Mouse (Mus musculus) hindbrain, embryonic 13.5 days (tissue): ENCODE measurements around the gene Epb41l4b. TPM values are rescaled to one million over a fixed set of nuclear protein-coding genes. Genes with fewer than 3 reads are reported as not detected.

ENCODE experiments used
- ATAC-seq: fragments of 200-750 bp; cut with Nextera tagmentation; 2 replicates; pipeline ENCODE4 v1.8.0; 2017; ENCODE audit warnings: moderate TSS enrichment; ENCODE audit not compliant: low FRiP score
- H3K27ac ChIP-seq: fragments of 300-500 bp; sonication (generic); 2 replicates; pipeline ENCODE4 v1.5.1; 2015; ENCODE audit warnings: inconsistent platforms, mild to moderate bottlenecking, moderate library complexity
- H3K27me3 ChIP-seq: fragments of 300-500 bp; sonication (generic); 2 replicates; pipeline ENCODE4 v1.6.1; 2015; ENCODE audit warnings: mild to moderate bottlenecking, inconsistent platforms
- H3K36me3 ChIP-seq: fragments of 300-500 bp; sonication (generic); 2 replicates; pipeline ENCODE4 v1.6.1; 2015; ENCODE audit warnings: mild to moderate bottlenecking, inconsistent platforms
- H3K4me1 ChIP-seq: fragments of 300-500 bp; sonication (generic); replicated peaks from 2 replicates; pipeline ENCODE4 v1.6.1; 2015; ENCODE audit warnings: inconsistent platforms
- H3K4me2 ChIP-seq: fragments of 300-500 bp; sonication (generic); 2 replicates; pipeline ENCODE4 v1.6.1; 2015; ENCODE audit warnings: inconsistent platforms, mild to moderate bottlenecking, moderate library complexity
- H3K4me3 ChIP-seq: fragments of 300-500 bp; sonication (generic); 2 replicates; pipeline ENCODE4 v1.5.1; 2015; ENCODE audit warnings: mild to moderate bottlenecking, inconsistent platforms
- H3K9ac ChIP-seq: fragments of 300-500 bp; sonication (generic); 2 replicates; pipeline ENCODE4 v1.6.1; 2015; ENCODE audit warnings: mild to moderate bottlenecking, inconsistent platforms
- H3K9me3 ChIP-seq: fragments of 300-500 bp; sonication (generic); 2 replicates; pipeline ENCODE4 v1.6.1; 2016; ENCODE audit warnings: inconsistent platforms
- WGBS: fragments of 180-500 bp; shearing (Covaris S2); methylation state at CpG from one replicate; pipeline ENCODE4 v1.1.7; 2015; 5-methylcytosine and 5-hydroxymethylcytosine counted together
- polyA plus RNA-seq: library from polyadenylated mRNA; unstranded; fragments of >200 nt; fragmentation: Nextera tagmentation; extraction: Ambion mirVana; gene quantifications from 2 replicates; pipeline ENCODE4 v1.2.1, GENCODE M21; 2015

Epb41l4b gene
- polyA plus RNA-seq, 1 experiment from 2014 or later, result 1.7 TPM

- H3K4me1 ChIP-seq, result peaks cover 41% of the 10 kb centered on the region
- no peaks in the 10 kb centered on the region for H3K9me3 ChIP-seq
- H3K4me3 ChIP-seq, result peak overlapping the region; percentile 68
- WGBS, result under 1% methylated on average over 42 of the region's 43 CpGs
- peak overlapping the region; percentile 84 for H3K9ac ChIP-seq
- peaks cover 64% of the 10 kb centered on the region for H3K27me3 ChIP-seq
- ATAC-seq, result peak; percentile 57
- no peaks in the 10 kb centered on the region for H3K36me3 ChIP-seq
- peak overlapping the region; percentile 44; the same call in 1 of the 2 replicates for H3K27ac ChIP-seq
- H3K4me2 ChIP-seq, result peak overlapping the region; percentile 79
Measured at GRCm38 (mm10) chr4:57142374-57143025, 737 bp downstream of the Epb41l4b start.

GRCm38 (mm10) chr4:57141908-57142361 is 1.3 kb downstream of the Epb41l4b start:
- peak; percentile 30; the same call in 1 of the 2 replicates for ATAC-seq

GRCm38 (mm10) chr4:57140992-57141717 is 2.1 kb downstream of the Epb41l4b start:
- WGBS, result 20% methylated on average over 15 of the region's 15 CpGs
- no peak overlapping the region for H3K27ac ChIP-seq
- H3K27me3 ChIP-seq, result peaks cover 60% of the 10 kb centered on the region
- H3K4me2 ChIP-seq, result peak overlapping the region; percentile 79
- no peak for ATAC-seq
- H3K9ac ChIP-seq, result peak overlapping the region; percentile 84
- no peaks in the 10 kb centered on the region for H3K9me3 ChIP-seq
- no peaks in the 10 kb centered on the region for H3K36me3 ChIP-seq
- H3K4me3 ChIP-seq, result peak overlapping the region; percentile 68
- H3K4me1 ChIP-seq, result peaks cover 43% of the 10 kb centered on the region

More at GRCm38 (mm10) chr4:57141908-57142361, 1.3 kb downstream of the Epb41l4b start:
- WGBS, result 6% methylated on average over 26 of the region's 26 CpGs
- Histone ChIP-seq H3K9ac (peak overlapping the region; percentile 84), H3K36me3 (no peaks in the 10 kb centered on the region), H3K4me2 (peak overlapping the region; percentile 79), H3K4me1 (peaks cover 43% of the 10 kb centered on the region), H3K9me3 (no peaks in the 10 kb centered on the region), H3K4me3 (peak overlapping the region; percentile 68), H3K27me3 (peaks cover 64% of the 10 kb centered on the region), H3K27ac (no peak overlapping the region)

GRCm38 (mm10) chr4:57140200-57140799 is 2.9 kb downstream of the Epb41l4b start:
- Histone ChIP-seq H3K9ac (0 out of 2 replicates have a peak overlapping the region, but pooled peaks have one; percentile 24), H3K4me3 (peak overlapping the region; percentile 8; the same call in 1 of the 2 replicates)
- no peak for ATAC-seq

GRCm38 (mm10) chr4:57139433-57139832 is 3.8 kb downstream of the Epb41l4b start:
- peaks cover 46% of the 10 kb centered on the region for H3K27me3 ChIP-seq
- 61% methylated on average over 10 of the region's 10 CpGs for WGBS
- ATAC-seq, result no peak

More at GRCm38 (mm10) chr4:57140200-57140799, 2.9 kb downstream of the Epb41l4b start:
- H3K4me1 ChIP-seq, result peaks cover 43% of the 10 kb centered on the region
- WGBS, result 25% methylated on average over 4 of the region's 4 CpGs
- no peak overlapping the region; the same call in 1 of the 2 replicates for H3K27ac ChIP-seq
- peaks cover 54% of the 10 kb centered on the region for H3K27me3 ChIP-seq
- no peaks in the 10 kb centered on the region for H3K9me3 ChIP-seq
- H3K4me2 ChIP-seq, result peak overlapping the region; percentile 79
- no peaks in the 10 kb centered on the region for H3K36me3 ChIP-seq

GRCm38 (mm10) chr4:57138093-57138440 is 5.2 kb downstream of the Epb41l4b start:
- 80% methylated on average over 6 of the region's 6 CpGs for WGBS
- H3K9ac ChIP-seq, result no peak overlapping the region
- H3K4me1 ChIP-seq, result peaks cover 43% of the 10 kb centered on the region
- H3K4me2 ChIP-seq, result no peak overlapping the region
- no peaks in the 10 kb centered on the region for H3K9me3 ChIP-seq
- H3K27me3 ChIP-seq, result peaks cover 41% of the 10 kb centered on the region
- ATAC-seq, result no peak
- no peak overlapping the region for H3K4me3 ChIP-seq
- no peaks in the 10 kb centered on the region for H3K36me3 ChIP-seq
- H3K27ac ChIP-seq, result no peak overlapping the region

More at GRCm38 (mm10) chr4:57139433-57139832, 3.8 kb downstream of the Epb41l4b start:
- Histone ChIP-seq H3K9me3 (no peaks in the 10 kb centered on the region), H3K9ac (no peak overlapping the region), H3K4me1 (peaks cover 43% of the 10 kb centered on the region), H3K4me2 (no peak overlapping the region), H3K36me3 (no peaks in the 10 kb centered on the region), H3K4me3 (no peak overlapping the region), H3K27ac (no peak overlapping the region)

GRCm38 (mm10) chr4:57137371-57138092 is 5.7 kb downstream of the Epb41l4b start:
- H3K9me3 ChIP-seq, result no peaks in the 10 kb centered on the region
- H3K4me2 ChIP-seq, result no peak overlapping the region
- H3K27me3 ChIP-seq, result peaks cover 40% of the 10 kb centered on the region
- no peaks in the 10 kb centered on the region for H3K36me3 ChIP-seq
- no peak overlapping the region for H3K9ac ChIP-seq
- H3K27ac ChIP-seq, result no peak overlapping the region
- ATAC-seq, result no peak
- peaks cover 40% of the 10 kb centered on the region for H3K4me1 ChIP-seq
- 77% methylated on average over 8 of the region's 8 CpGs for WGBS
- H3K4me3 ChIP-seq, result no peak overlapping the region

GRCm38 (mm10) chr4:57135431-57135830 is 7.8 kb downstream of the Epb41l4b start:
- Histone ChIP-seq H3K4me1 (peaks cover 19% of the 10 kb centered on the region), H3K9ac (no peak overlapping the region), H3K4me3 (no peak overlapping the region), H3K4me2 (no peak overlapping the region), H3K9me3 (no peaks in the 10 kb centered on the region), H3K36me3 (no peaks in the 10 kb centered on the region), H3K27me3 (peaks cover 22% of the 10 kb centered on the region), H3K27ac (no peak overlapping the region)
- no peak for ATAC-seq
- WGBS, result 94% methylated on average over 1 of the region's 1 CpGs

GRCm38 (mm10) chr4:57134554-57134953 is 8.7 kb downstream of the Epb41l4b start:
- H3K4me3 ChIP-seq, result no peak overlapping the region
- H3K4me2 ChIP-seq, result no peak overlapping the region
- no peak overlapping the region for H3K27ac ChIP-seq
- ATAC-seq, result no peak
- no peaks in the 10 kb centered on the region for H3K36me3 ChIP-seq
- H3K9ac ChIP-seq, result no peak overlapping the region
- peaks cover 13% of the 10 kb centered on the region for H3K27me3 ChIP-seq
- WGBS, result 61% methylated on average over 4 of the region's 4 CpGs
- no peaks in the 10 kb centered on the region for H3K9me3 ChIP-seq
- peaks cover 10% of the 10 kb centered on the region for H3K4me1 ChIP-seq

GRCm38 (mm10) chr4:57131839-57132238 is 11.4 kb downstream of the Epb41l4b start:
- Histone ChIP-seq H3K4me3 (no peak overlapping the region), H3K27ac (no peak overlapping the region), H3K36me3 (no peaks in the 10 kb centered on the region), H3K9ac (no peak overlapping the region), H3K4me1 (no peaks in the 10 kb centered on the region), H3K9me3 (no peaks in the 10 kb centered on the region), H3K4me2 (no peak overlapping the region), H3K27me3 (no peaks in the 10 kb centered on the region)
- no peak for ATAC-seq
- WGBS, result 81% methylated on average over 10 of the region's 10 CpGs

GRCm38 (mm10) chr4:57129718-57130515 is 13.3 kb downstream of the Epb41l4b start:
- H3K27me3 ChIP-seq, result no peaks in the 10 kb centered on the region
- no peak overlapping the region for H3K9ac ChIP-seq
- 68% methylated on average over 11 of the region's 11 CpGs for WGBS
- no peaks in the 10 kb centered on the region for H3K36me3 ChIP-seq
- H3K4me3 ChIP-seq, result no peak overlapping the region
- no peak for ATAC-seq
- H3K4me2 ChIP-seq, result no peak overlapping the region
- no peaks in the 10 kb centered on the region for H3K4me1 ChIP-seq
- H3K27ac ChIP-seq, result no peak overlapping the region
- H3K9me3 ChIP-seq, result no peaks in the 10 kb centered on the region
